Mouse (Mus musculus) myocyte (in vitro differentiated cells): ENCODE results near the gene Ttyh1. TPM values are rescaled to one million over a fixed set of nuclear protein-coding genes. Genes with fewer than 3 reads are reported as not detected.

Experiments
- H3K27me3 ChIP-seq: one replicate; pipeline ENCODE4 v1.6.1; 2011; ENCODE audit not compliant: control insufficient read depth, insufficient read depth, insufficient read length
- H3K36me3 ChIP-seq: one replicate; pipeline ENCODE4 v1.6.1; 2011; ENCODE audit not compliant: control insufficient read depth, insufficient read depth
- H3K4me2 ChIP-seq: one replicate; pipeline ENCODE4 v1.6.1; 2011; ENCODE audit warnings: low read depth, control low read depth
- H3K4me3 ChIP-seq: one replicate; pipeline ENCODE4 v1.5.1; 2011; ENCODE audit warnings: mild to moderate bottlenecking, control low read depth, moderate library complexity
- H3K79me2 ChIP-seq: one replicate; pipeline ENCODE4 v1.6.1; 2011; ENCODE audit not compliant: control insufficient read depth, insufficient read depth
- H3ac ChIP-seq: one replicate; pipeline ENCODE4 v1.6.1; 2011; ENCODE audit not compliant: control insufficient read depth, insufficient read length
- CEBPB ChIP-seq: IDR thresholded peaks from 2 replicates; pipeline ENCODE4 v1.6.1; 2011; ENCODE audit warnings: mild to moderate bottlenecking, moderate library complexity; ENCODE audit not compliant: poor library complexity, insufficient read depth, severe bottlenecking
- E2F4 ChIP-seq: IDR thresholded peaks from one replicate; pipeline ENCODE4 v1.6.1; 2011; ENCODE audit warnings: mild to moderate bottlenecking, control low read depth, moderate library complexity; ENCODE audit not compliant: insufficient read depth
- MAX ChIP-seq: IDR thresholded peaks from one replicate; pipeline ENCODE4 v1.6.1; 2011; ENCODE audit warnings: low read depth, mild to moderate bottlenecking, control low read depth
- MYOD1 ChIP-seq, 3 experiments: IDR thresholded peaks; one replicate each; pipeline ENCODE4 v1.6.1; 2011; ENCODE audit warnings: control low read depth in 2 of 3, low read depth in 2 of 3, mild to moderate bottlenecking in 2 of 3, moderate library complexity in 1 of 3; ENCODE audit not compliant: insufficient read length in 2 of 3, control insufficient read depth in 1 of 3
- MYOG ChIP-seq, 3 experiments: IDR thresholded peaks; one replicate each; pipeline ENCODE4 v1.6.1; 2011; ENCODE audit warnings: control low read depth in 2 of 3, low read depth in 2 of 3, mild to moderate bottlenecking in 2 of 3; ENCODE audit not compliant: insufficient read length in 2 of 3, control insufficient read depth in 1 of 3, insufficient read depth in 1 of 3
- POLR2A ChIP-seq: IDR thresholded peaks from one replicate; pipeline ENCODE4 v1.6.1; 2011; ENCODE audit warnings: low read depth, mild to moderate bottlenecking, control low read depth, moderate library complexity; ENCODE audit not compliant: insufficient read length
- POLR2AphosphoS2 ChIP-seq: IDR thresholded peaks from one replicate; pipeline ENCODE4 v1.6.1; 2011; ENCODE audit warnings: low read depth, control low read depth; ENCODE audit not compliant: insufficient read length
- REST ChIP-seq: IDR thresholded peaks from one replicate; pipeline ENCODE4 v1.6.1; 2011; ENCODE audit warnings: mild to moderate bottlenecking, control low read depth, moderate library complexity; ENCODE audit not compliant: insufficient read depth, insufficient read length
- SRF ChIP-seq: IDR thresholded peaks from one replicate; pipeline ENCODE4 v1.6.1; 2011; ENCODE audit warnings: low read depth; ENCODE audit not compliant: control insufficient read depth, insufficient read length
- TCF12 ChIP-seq: IDR thresholded peaks from one replicate; pipeline ENCODE4 v1.6.1; 2011; ENCODE audit warnings: mild to moderate bottlenecking, control low read depth; ENCODE audit not compliant: poor library complexity, insufficient read depth, severe bottlenecking
- TCF3 ChIP-seq: IDR thresholded peaks from one replicate; pipeline ENCODE4 v1.6.1; 2011; ENCODE audit warnings: low read depth, control low read depth; ENCODE audit not compliant: insufficient read length
- USF1 ChIP-seq: IDR thresholded peaks from one replicate; pipeline ENCODE4 v1.6.1; 2011; ENCODE audit warnings: low read depth, mild to moderate bottlenecking, control low read depth, moderate library complexity
- polyA plus RNA-seq: library from polyadenylated mRNA; unstranded; fragments of >200 nt; fragmentation: generic; extraction: Trizol; gene quantifications from one replicate; pipeline ENCODE4 v1.2.1, GENCODE M21; 2012; ENCODE audit warnings: missing spikeins

Ttyh1 gene
- polyA plus RNA-seq, 1 experiment: 0.10 TPM

DNA sequence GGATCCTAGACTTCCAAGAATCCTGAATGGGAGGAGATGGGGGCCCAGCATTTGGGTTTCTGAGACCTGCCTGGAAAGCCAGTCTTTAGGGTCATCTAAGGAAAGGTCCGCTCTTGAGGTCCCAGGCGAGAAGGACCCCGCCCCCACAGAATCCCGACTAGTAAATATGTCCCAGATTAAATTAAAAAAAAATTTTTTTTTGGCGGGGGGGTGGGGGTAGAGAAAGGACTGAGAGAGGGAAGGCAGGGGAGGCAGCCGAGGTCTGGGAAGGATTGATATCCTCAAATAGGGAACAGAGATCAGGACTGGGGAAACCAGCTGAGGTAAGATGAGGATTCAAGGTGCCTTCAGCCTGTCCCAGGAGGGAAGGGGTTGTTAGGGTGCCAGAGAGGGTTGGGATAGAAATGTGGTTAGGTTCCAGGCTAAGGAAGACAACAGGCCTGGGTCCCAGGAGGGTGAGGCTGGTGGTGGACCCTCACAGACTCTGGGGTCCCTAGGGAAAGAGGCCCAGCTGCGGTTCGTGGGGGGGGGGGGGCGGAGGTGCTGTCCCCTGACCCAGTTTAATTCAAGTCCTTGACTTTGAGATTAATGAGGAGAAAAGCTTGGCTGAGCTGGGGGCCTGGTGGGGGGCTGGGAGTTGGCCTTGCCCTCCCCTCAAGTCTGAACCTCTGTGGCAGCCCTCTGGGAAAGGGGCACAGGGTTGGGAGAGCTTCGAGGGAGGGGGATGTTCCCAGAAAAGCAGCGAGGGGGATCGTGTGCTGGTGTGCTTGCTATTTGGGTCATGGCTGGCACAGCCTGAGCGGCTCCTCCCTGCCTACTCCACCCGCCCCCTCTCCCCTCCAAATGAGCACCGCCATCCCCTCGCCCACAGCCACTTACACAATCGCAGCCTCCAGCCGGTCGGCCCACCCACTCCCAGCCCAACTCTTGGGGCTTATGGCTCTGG, 1.0 kb downstream of the Ttyh1 start:
- Histone ChIP-seq H3K79me2 (no peaks in the 10 kb centered on the region), H3K27me3 (peaks cover 24% of the 10 kb centered on the region), H3K4me2 (no peak overlapping the region), H3K4me3 (no peak overlapping the region), H3K36me3 (no peaks in the 10 kb centered on the region), H3ac (no peak overlapping the region)
- TF ChIP-seq USF1 (no peak), MYOG (IDR thresholded peaks at IDR 0.05; ENCODE audit: control insufficient read depth in 1 of 3, insufficient read depth in 1 of 3, insufficient read length in 2 of 3, low read depth in 2 of 3) (no peak), REST (no peak), SRF (no peak), POLR2A (no peak), MYOD1 (IDR thresholded peaks at IDR 0.05; ENCODE audit: control insufficient read depth in 1 of 3, insufficient read length in 2 of 3, low read depth in 2 of 3) (no peak), MAX (no peak), TCF12 (no peak), TCF3 (no peak), POLR2AphosphoS2 (no peak), CEBPB (no peak), E2F4 (no peak)

GRCm38 (mm10) chr7:4122076-4122768, 3.0 kb downstream of the Ttyh1 start:
- no peak overlapping the region for H3K4me3 ChIP-seq
- H3K27me3 ChIP-seq: peaks cover 24% of the 10 kb centered on the region
- H3K79me2 ChIP-seq: no peaks in the 10 kb centered on the region
- H3ac ChIP-seq: no peak overlapping the region
- TF ChIP-seq CEBPB: no peak
- TF ChIP-seq SRF: no peak
- TF ChIP-seq POLR2AphosphoS2: no peak
- no peak for TF ChIP-seq REST
- TF ChIP-seq TCF3: no peak
- no peak for TF ChIP-seq MAX
- TF ChIP-seq MYOD1 (IDR thresholded peaks at IDR 0.05; ENCODE audit: control insufficient read depth in 1 of 3, insufficient read length in 2 of 3, low read depth in 2 of 3): no peak
- no peak for TF ChIP-seq TCF12
- no peak for TF ChIP-seq POLR2A
- no peak for TF ChIP-seq E2F4
- H3K4me2 ChIP-seq: no peak overlapping the region
- H3K36me3 ChIP-seq: no peaks in the 10 kb centered on the region

- Histone ChIP-seq H3K27me3 (peaks cover 24% of the 10 kb centered on the region), H3K4me3 (no peak overlapping the region), H3K36me3 (no peaks in the 10 kb centered on the region), H3K4me2 (no peak overlapping the region), H3ac (no peak overlapping the region), H3K79me2 (no peaks in the 10 kb centered on the region)
- TF ChIP-seq POLR2AphosphoS2 (no peak), USF1 (no peak), E2F4 (no peak), CEBPB (no peak), TCF3 (no peak), TCF12 (no peak), SRF (no peak), MAX (no peak), REST (no peak), POLR2A (no peak), MYOD1 (IDR thresholded peaks at IDR 0.05; ENCODE audit: control insufficient read depth in 1 of 3, insufficient read length in 2 of 3, low read depth in 2 of 3) (no peak), MYOG (IDR thresholded peaks at IDR 0.05; ENCODE audit: control insufficient read depth in 1 of 3, insufficient read depth in 1 of 3, insufficient read length in 2 of 3, low read depth in 2 of 3) (no peak)
Measured at GRCm38 (mm10) chr7:4122783-4123182, 3.6 kb downstream of the Ttyh1 start.

GRCm38 (mm10) chr7:4123732-4124131, 4.5 kb downstream of the Ttyh1 start:
- Histone ChIP-seq H3K79me2 (no peaks in the 10 kb centered on the region), H3K36me3 (no peaks in the 10 kb centered on the region), H3ac (no peak overlapping the region), H3K4me2 (no peak overlapping the region), H3K27me3 (peaks cover 24% of the 10 kb centered on the region), H3K4me3 (no peak overlapping the region)
- TF ChIP-seq POLR2AphosphoS2 (no peak), E2F4 (no peak), TCF12 (no peak), REST (no peak), MYOG (IDR thresholded peaks at IDR 0.05; ENCODE audit: control insufficient read depth in 1 of 3, insufficient read depth in 1 of 3, insufficient read length in 2 of 3, low read depth in 2 of 3) (no peak)

DNA sequence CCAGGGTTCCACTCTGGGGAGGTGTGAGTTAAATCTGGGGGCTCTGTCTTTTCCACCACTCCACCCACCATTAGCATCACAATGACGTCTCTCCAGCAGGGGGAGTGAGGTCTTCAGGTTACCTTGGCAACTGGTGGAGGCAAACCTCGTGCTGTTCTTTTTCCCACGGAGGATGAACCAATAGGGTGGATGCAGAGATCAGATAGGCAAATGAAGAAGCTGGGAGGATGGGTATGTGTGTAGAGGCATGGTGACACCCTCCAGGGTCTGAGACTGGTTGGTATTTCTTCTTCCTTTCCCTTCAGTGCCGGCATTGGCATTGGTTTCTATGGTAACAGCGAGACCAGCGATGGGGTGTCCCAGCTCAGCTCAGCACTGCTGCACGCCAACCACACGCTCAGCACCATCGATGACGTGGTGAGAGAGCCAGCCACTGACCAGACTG, 5.1 kb downstream of the Ttyh1 start:
- Histone ChIP-seq H3ac (no peak overlapping the region), H3K79me2 (no peaks in the 10 kb centered on the region), H3K4me2 (no peak overlapping the region), H3K36me3 (no peaks in the 10 kb centered on the region), H3K4me3 (no peak overlapping the region), H3K27me3 (peaks cover 21% of the 10 kb centered on the region)
- TF ChIP-seq USF1: no peak
- no peak for TF ChIP-seq TCF12
- no peak for TF ChIP-seq POLR2A
- TF ChIP-seq MAX: no peak
- TF ChIP-seq REST: no peak
- TF ChIP-seq MYOD1 (IDR thresholded peaks at IDR 0.05; ENCODE audit: control insufficient read depth in 1 of 3, insufficient read length in 2 of 3, low read depth in 2 of 3): no peak
- no peak for TF ChIP-seq POLR2AphosphoS2
- no peak for TF ChIP-seq CEBPB
- no peak for TF ChIP-seq E2F4
- TF ChIP-seq TCF3: no peak
- no peak for TF ChIP-seq MYOG (IDR thresholded peaks at IDR 0.05; ENCODE audit: control insufficient read depth in 1 of 3, insufficient read depth in 1 of 3, insufficient read length in 2 of 3, low read depth in 2 of 3)
- TF ChIP-seq SRF: no peak
